Mouse (Mus musculus) liver, embryonic 16.5 days (tissue): ENCODE data around the gene Hmgn2. TPM values are rescaled to one million over a fixed set of nuclear protein-coding genes. Genes with fewer than 3 reads are reported as not detected.

Experiments
- ATAC-seq: fragments of 200-750 bp; cut with Nextera tagmentation; 2 replicates; pipeline ENCODE4 v1.8.0; 2017; ENCODE audit warnings: low read depth, mild to moderate bottlenecking, moderate number of reproducible peaks, moderate library complexity
- H3K27ac ChIP-seq: fragments of 300-500 bp; sonication (generic); 2 replicates; pipeline ENCODE4 v1.5.1; 2014; ENCODE audit warnings: mild to moderate bottlenecking, low read length
- H3K27me3 ChIP-seq: fragments of 300-500 bp; sonication (generic); 2 replicates; pipeline ENCODE4 v1.6.1; 2014; ENCODE audit warnings: low read depth, low read length, mixed read lengths; ENCODE audit not compliant: control insufficient read depth, insufficient read depth
- H3K36me3 ChIP-seq: fragments of 300-500 bp; sonication (generic); 2 replicates; pipeline ENCODE4 v1.6.1; 2014; ENCODE audit warnings: mild to moderate bottlenecking; ENCODE audit not compliant: control insufficient read depth, insufficient read depth
- H3K4me1 ChIP-seq: fragments of 300-500 bp; sonication (generic); 2 replicates; pipeline ENCODE4 v1.6.1; 2014; ENCODE audit warnings: low read depth, low read length, mixed read lengths; ENCODE audit not compliant: control insufficient read depth
- H3K4me2 ChIP-seq: fragments of 300-500 bp; sonication (generic); 2 replicates; pipeline ENCODE4 v1.6.1; 2014; ENCODE audit warnings: low read depth, low read length, mixed read lengths
- H3K4me3 ChIP-seq: fragments of 300-500 bp; sonication (generic); 2 replicates; pipeline ENCODE4 v1.5.1; 2014; ENCODE audit warnings: low read depth, mild to moderate bottlenecking, low read length
- H3K9ac ChIP-seq: fragments of 300-500 bp; sonication (generic); 2 replicates; pipeline ENCODE4 v1.6.1; 2014; ENCODE audit warnings: low read depth, low read length
- H3K9me3 ChIP-seq: fragments of 300-500 bp; sonication (generic); replicated peaks from 2 replicates; pipeline ENCODE4 v1.6.1; 2016; ENCODE audit warnings: low read length; ENCODE audit not compliant: control insufficient read depth
- WGBS: fragments of 180-500 bp; shearing (Covaris S2); extraction: QIAGEN DNeasy Blood & Tissue Kit; methylation state at CpG from one replicate; pipeline ENCODE4 v1.1.7; 2014; ENCODE audit not compliant: insufficient replicate concordance; 5-methylcytosine and 5-hydroxymethylcytosine counted together
- polyA plus RNA-seq: library from polyadenylated mRNA; unstranded; fragments of >200 nt; fragmentation: Nextera tagmentation; extraction: Ambion mirVana; gene quantifications from 2 replicates; pipeline ENCODE4 v1.2.1, GENCODE M21; 2015

Gene Hmgn2
- polyA plus RNA-seq, 1 experiment from 2014 or later, result 517 TPM

GRCm38 (mm10) chr4:133940386-133941260 lies 27.8 kb downstream of the Hmgn2 start:
- Histone ChIP-seq H3K27me3 (no peaks in the 10 kb centered on the region), H3K9ac (no peak overlapping the region), H3K36me3 (no peaks in the 10 kb centered on the region), H3K27ac (no peak overlapping the region), H3K4me3 (no peak overlapping the region), H3K4me2 (no peak overlapping the region), H3K9me3 (no peaks in the 10 kb centered on the region), H3K4me1 (peaks cover 7% of the 10 kb centered on the region)
- 70% methylated on average over 13 of the region's 13 CpGs for WGBS
- peak; percentile 16; the same call in 1 of the 2 replicates for ATAC-seq

- WGBS, result 40% methylated on average over 2 of the region's 2 CpGs
- H3K9me3 ChIP-seq, result no peaks in the 10 kb centered on the region
- H3K4me2 ChIP-seq, result no peak overlapping the region
- H3K4me1 ChIP-seq, result peaks cover 7% of the 10 kb centered on the region
- H3K9ac ChIP-seq, result no peak overlapping the region
- H3K4me3 ChIP-seq, result no peak overlapping the region
- H3K36me3 ChIP-seq, result no peaks in the 10 kb centered on the region
- no peak overlapping the region for H3K27ac ChIP-seq
- ATAC-seq, result no peak
- no peaks in the 10 kb centered on the region for H3K27me3 ChIP-seq
These were observed 30.4 kb downstream of the Hmgn2 start for GRCm38 (mm10) chr4:133938077-133938476.

- Histone ChIP-seq H3K4me2 (no peak overlapping the region), H3K4me1 (peaks cover 6% of the 10 kb centered on the region; the same call in 1 of the 2 replicates), H3K27me3 (no peaks in the 10 kb centered on the region), H3K36me3 (no peaks in the 10 kb centered on the region), H3K27ac (no peak overlapping the region), H3K9me3 (no peaks in the 10 kb centered on the region), H3K4me3 (no peak overlapping the region), H3K9ac (no peak overlapping the region)
- 53% methylated on average over 3 of the region's 3 CpGs for WGBS
- ATAC-seq, result no peak
These were observed 36.7 kb downstream of the Hmgn2 start for GRCm38 (mm10) chr4:133931785-133932184.

GRCm38 (mm10) chr4:133931349-133931748 lies 37.1 kb downstream of the Hmgn2 start:
- Histone ChIP-seq H3K9me3 (no peaks in the 10 kb centered on the region), H3K27me3 (no peaks in the 10 kb centered on the region), H3K4me2 (no peak overlapping the region), H3K4me1 (peaks cover 6% of the 10 kb centered on the region; the same call in 1 of the 2 replicates), H3K27ac (no peak overlapping the region), H3K4me3 (no peak overlapping the region), H3K36me3 (no peaks in the 10 kb centered on the region), H3K9ac (no peak overlapping the region)
- ATAC-seq, result no peak
- WGBS, result 7% methylated on average over 10 of the region's 10 CpGs

GRCm38 (mm10) chr4:133929278-133929670 lies 39.2 kb downstream of the Hmgn2 start:
- Histone ChIP-seq H3K9me3 (no peaks in the 10 kb centered on the region), H3K36me3 (no peaks in the 10 kb centered on the region), H3K9ac (no peak overlapping the region), H3K4me2 (peak overlapping the region; percentile 34; the same call in 1 of the 2 replicates), H3K4me1 (peaks cover 6% of the 10 kb centered on the region; the same call in 1 of the 2 replicates), H3K27me3 (no peaks in the 10 kb centered on the region), H3K4me3 (peak overlapping the region; percentile 5; the same call in 1 of the 2 replicates), H3K27ac (peak overlapping the region; percentile 16)
- WGBS, result 9% methylated on average over 7 of the region's 7 CpGs
- 0 out of 2 replicates have a peak, but pooled peaks have one; percentile 13 for ATAC-seq

GRCm38 (mm10) chr4:133928576-133929277 lies 39.7 kb downstream of the Hmgn2 start:
- H3K27me3 ChIP-seq, result no peaks in the 10 kb centered on the region
- peak overlapping the region; percentile 16 for H3K27ac ChIP-seq
- no peaks in the 10 kb centered on the region for H3K36me3 ChIP-seq
- WGBS, result 15% methylated on average over 15 of the region's 15 CpGs
- ATAC-seq, result peak; percentile 32; the same call in 1 of the 2 replicates
- H3K4me1 ChIP-seq, result peaks cover 6% of the 10 kb centered on the region; the same call in 1 of the 2 replicates
- no peaks in the 10 kb centered on the region for H3K9me3 ChIP-seq
- H3K4me2 ChIP-seq, result peak overlapping the region; percentile 34; the same call in 1 of the 2 replicates
- H3K9ac ChIP-seq, result no peak overlapping the region
- H3K4me3 ChIP-seq, result peak overlapping the region; percentile 5; the same call in 1 of the 2 replicates

GRCm38 (mm10) chr4:133925204-133925603 lies 43.2 kb downstream of the Hmgn2 start:
- ATAC-seq, result no peak
- Histone ChIP-seq H3K27me3 (no peaks in the 10 kb centered on the region), H3K27ac (no peak overlapping the region), H3K36me3 (no peaks in the 10 kb centered on the region), H3K4me1 (peaks cover 2% of the 10 kb centered on the region; the same call in 1 of the 2 replicates), H3K9ac (no peak overlapping the region), H3K4me2 (no peak overlapping the region), H3K4me3 (no peak overlapping the region), H3K9me3 (no peaks in the 10 kb centered on the region)
- 39% methylated on average over 4 of the region's 4 CpGs for WGBS

GRCm38 (mm10) chr4:133923743-133924142 lies 44.7 kb downstream of the Hmgn2 start:
- no peak overlapping the region for H3K4me2 ChIP-seq
- no peak overlapping the region for H3K27ac ChIP-seq
- WGBS, result 75% methylated on average over 5 of the region's 5 CpGs
- no peaks in the 10 kb centered on the region for H3K27me3 ChIP-seq
- H3K36me3 ChIP-seq, result no peaks in the 10 kb centered on the region
- peaks cover 2% of the 10 kb centered on the region; the same call in 1 of the 2 replicates for H3K4me1 ChIP-seq
- H3K9me3 ChIP-seq, result no peaks in the 10 kb centered on the region
- ATAC-seq, result no peak
- no peak overlapping the region for H3K9ac ChIP-seq
- no peak overlapping the region for H3K4me3 ChIP-seq
